Comparison of ENCODE assay signal across 7 mouse cellular contexts in the genomic region with DNA sequence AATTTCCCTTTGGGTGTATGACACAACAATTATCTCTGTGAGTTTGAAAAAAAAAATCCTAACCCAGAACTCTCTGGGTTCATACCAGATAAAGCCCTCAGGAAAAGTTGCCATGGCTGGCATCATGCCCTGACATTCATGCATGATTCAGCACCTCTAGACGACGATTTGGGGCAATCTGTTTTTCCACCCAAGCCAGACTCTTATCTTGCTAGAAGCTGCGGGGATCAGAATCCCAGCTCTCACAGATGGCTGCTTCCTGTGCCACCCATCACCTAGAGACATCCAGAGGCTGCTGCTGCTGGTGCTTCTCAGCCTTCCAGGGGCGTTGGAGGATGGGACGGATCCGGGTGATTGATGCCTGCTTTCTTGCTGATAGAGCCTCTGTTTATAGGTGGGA.
A peak's percentile ranks its signal among the peaks of the same experiment; 100 is the strongest.
DNase-seq lines count a peak whose midpoint lies in the region.

No protein-coding gene starts in this region.

- no peaks in the 10 kb centered on the region for H3K27me3 ChIP-seq in embryonic facial prominence, embryonic 10.5 days (replicated peaks; ENCODE audit: low read depth, poor library complexity, severe bottlenecking)

- no peak overlapping the region for H3K4me3 ChIP-seq in embryonic facial prominence, embryonic 10.5 days

- no peaks in the 10 kb centered on the region for H3K36me3 ChIP-seq in embryonic facial prominence, embryonic 10.5 days (replicated peaks)

- no peaks in the 10 kb centered on the region for H3K9me3 ChIP-seq in embryonic facial prominence, embryonic 10.5 days

- no peaks in the 10 kb centered on the region for H3K4me1 ChIP-seq in embryonic facial prominence, embryonic 10.5 days

- no peak overlapping the region for H3K27ac ChIP-seq in embryonic facial prominence, embryonic 10.5 days (replicated peaks)

- 67% methylated on average over 6 of the region's 6 CpGs for WGBS in embryonic facial prominence, embryonic 10.5 days

- DNase-seq in 3T3-L1 (ENCODE audit: low read depth, low spot score) (peak; percentile 93), MEL-GATA-1-ER (ENCODE audit: extremely low read depth, low read depth) (peak; percentile 43)
- peak; percentile 92 to 93 for DNase-seq in cerebellum, postnatal 10 days
- DNase-seq in layer of hippocampus, adult 18-20 months (ENCODE audit: low spot score in 2 of 2): peak; percentile 72 to 80
- peak; percentile 69 for DNase-seq in right cerebral cortex, adult 18-20 months
- DNase-seq in embryonic facial prominence, embryonic 10.5 days (ENCODE audit: low spot score): no peak
- no peak for DNase-seq in thymus, postnatal 10 days (ENCODE audit: low spot score in 2 of 2)

Comparison
In these comparisons a context has a peak if more than half of its experiments do, and no peak if none do; other contexts are left out.
1. DNase-seq: peak in 3T3-L1 (single experiment), MEL-GATA-1-ER (single experiment), cerebellum, postnatal 10 days (2 of 2), layer of hippocampus, adult 18-20 months (2 of 2) and right cerebral cortex, adult 18-20 months (single experiment); none in embryonic facial prominence, embryonic 10.5 days (single experiment) and thymus, postnatal 10 days (0 of 2).